Mouse (Mus musculus): ENCODE data around the gene Spata2l.

GRCm38 (mm10) chr8:123252925-123253324 is 16.9 kb upstream of the Spata2l start:
- no peak for TF ChIP-seq USF2 (IDR thresholded peaks at IDR 0.05; ENCODE audit: borderline replicate concordance in 1 of 2, insufficient read depth in 1 of 2, low read depth in 1 of 2, low read length in 2 of 2)
- no peak for TF ChIP-seq CTCF (IDR thresholded peaks at IDR 0.05 in 2 of 3, conservative IDR thresholded peaks at IDR 0.05 in 1 of 3; ENCODE audit: control insufficient read depth in 1 of 3, insufficient read depth in 1 of 3, low read depth in 2 of 3, low read length in 3 of 3, poor library complexity in 1 of 3, severe bottlenecking in 1 of 3)
- TF ChIP-seq NRF1 (IDR thresholded peaks at IDR 0.05; ENCODE audit: insufficient read depth, low read depth, low read length, poor library complexity, severe bottlenecking) = no peak
- TF ChIP-seq ZMIZ1 (IDR thresholded peaks at IDR 0.05; ENCODE audit: low read depth, low read length) = no peak
- TF ChIP-seq EP300 (IDR thresholded peaks at IDR 0.05; ENCODE audit: low read depth in 1 of 2, low read length in 2 of 2) = no peak
- TF ChIP-seq MXI1 (IDR thresholded peaks at IDR 0.05; ENCODE audit: low read depth, low read length) = no peak
- no peak for TF ChIP-seq POLR2A (IDR thresholded peaks at IDR 0.05; ENCODE audit: control insufficient read depth in 1 of 2, insufficient read depth in 1 of 2, low read depth in 1 of 2, low read length in 2 of 2, poor library complexity in 1 of 2)
- no peak for TF ChIP-seq GATA1 (IDR thresholded peaks at IDR 0.05; ENCODE audit: low read depth, low read length)
- no peak for TF ChIP-seq KAT2A (conservative IDR thresholded peaks at IDR 0.05; ENCODE audit: low read depth, low read length)
- TF ChIP-seq ZC3H11A (IDR thresholded peaks at IDR 0.05; ENCODE audit: low read depth, low read length) = no peak
- no peak for TF ChIP-seq HCFC1 (IDR thresholded peaks at IDR 0.05; ENCODE audit: low read depth, low read length)
